In the genomic region with DNA sequence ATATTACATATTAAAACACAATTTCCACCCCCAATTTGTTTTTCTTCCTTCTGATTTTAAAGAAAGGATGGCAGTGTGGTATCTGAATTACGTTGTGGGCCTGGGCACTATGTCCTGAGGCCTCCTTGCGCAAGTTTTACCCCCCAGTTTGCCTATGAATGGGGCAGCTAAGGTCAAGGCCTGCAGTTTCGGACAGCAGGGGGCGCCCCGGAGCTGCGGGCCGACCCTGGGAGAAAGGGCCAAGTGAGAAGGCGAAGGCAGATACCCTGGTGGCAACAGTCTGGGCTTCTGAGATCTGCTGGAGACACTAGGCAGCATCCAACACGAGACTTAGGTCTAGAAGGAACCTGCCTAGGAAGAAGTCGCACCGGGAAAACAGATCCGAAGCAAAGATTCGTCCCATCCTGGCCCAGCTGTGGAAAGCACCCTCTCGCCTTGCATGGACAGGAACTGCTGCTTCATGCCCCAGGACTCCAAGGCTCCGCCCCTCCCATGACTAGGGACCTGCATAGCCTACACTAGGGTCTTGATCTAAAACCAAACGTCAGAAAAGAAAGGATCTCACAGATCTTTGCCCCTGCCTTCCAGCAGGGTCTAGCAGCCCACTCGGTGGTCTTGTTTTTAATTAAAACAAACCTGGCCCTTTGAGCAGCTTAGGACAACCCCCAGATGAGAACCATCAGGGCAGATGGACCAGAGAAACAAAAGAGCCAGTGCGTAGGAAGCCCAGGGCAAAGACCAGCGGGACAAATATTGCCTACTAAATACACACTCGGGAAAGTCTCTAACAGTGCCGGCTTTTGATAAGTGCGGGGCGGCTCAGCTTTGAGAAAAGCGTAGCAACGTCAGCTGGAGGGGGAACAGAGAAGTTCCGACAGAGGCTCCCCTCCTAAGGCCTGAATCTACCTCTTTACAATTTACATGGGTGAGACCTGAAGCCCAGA, we compare ENCODE assay signal across 9 mouse cellular contexts.
DNase-seq lines count a peak whose midpoint lies in the region; ATAC-seq and TF ChIP-seq lines count a peak whose summit lies in the region.
"Had no signal": no experiment of that assay in that cellular context is flagged by ENCODE, and none has a peak within 500 bp of the region (broad histone marks: within the 10 kb centered on the region; RNA-seq: fewer than 3 reads in every experiment).

No protein-coding gene starts in this region.

- 51% methylated on average over 26 of the region's 26 CpGs for WGBS in heart, adult 2 months

- H3K4me1 ChIP-seq in heart, adult 2 months (ENCODE audit: control insufficient read depth, insufficient read depth, low read length): peaks cover 2% of the 10 kb centered on the region

- TF ChIP-seq POLR2A in heart, adult 2 months (IDR thresholded peaks at IDR 0.05; ENCODE audit: insufficient read depth, low read depth, low read length): no peak

- no peak overlapping the region for H3K4me3 ChIP-seq in heart, adult 2 months
- H3K4me3 ChIP-seq: limb, embryonic 12.5 days had no signal

- no peaks in the 10 kb centered on the region for H3K79me2 ChIP-seq in heart, adult 2 months (replicated peaks; ENCODE audit: control insufficient read depth, insufficient read depth, low read length)

- TF ChIP-seq EP300 in heart, adult 2 months (IDR thresholded peaks at IDR 0.05; ENCODE audit: insufficient read depth, low read depth, low read length): no peak

- peak; percentile 100 for TF ChIP-seq CTCF in heart, adult 2 months (IDR thresholded peaks at IDR 0.05)

- intact Hi-C loops in heart, adult 2 months (cut with DNase I): loop anchor here (1.0 to 5.0 kb wide), 4 partner anchors 125 to 576 kb away; partner anchors contain the start of gene Tcf12

- H3K36me3 ChIP-seq in heart, adult 2 months (ENCODE audit: control insufficient read depth, insufficient read depth, low read length): no peaks in the 10 kb centered on the region
- H3K36me3 ChIP-seq: limb, embryonic 12.5 days had no signal

- H3K27ac ChIP-seq in heart, adult 2 months: no peak overlapping the region
- H3K27ac ChIP-seq: limb, embryonic 12.5 days had no signal

- H3K9ac ChIP-seq in heart, adult 2 months (ENCODE audit: low read depth, low read length): no peak overlapping the region
- H3K9ac ChIP-seq: limb, embryonic 12.5 days had no signal

- peak; percentile 64 for DNase-seq in CD4-positive helper T cell, adult 2 months (ENCODE audit: low read depth, low spot score)
- DNase-seq in NIH3T3 (ENCODE audit: low read depth): peak; percentile 65
- DNase-seq in cerebellum, postnatal 25 days: peak; percentile 70 to 84
- peak; percentile 79 to 91 for DNase-seq in heart, adult 2 months
- DNase-seq in layer of hippocampus, adult 18-20 months (ENCODE audit: low spot score in 2 of 2): peak; percentile 18 to 63
- DNase-seq in lung, postnatal 10 days: peak; percentile 85
- peak; percentile 50 to 82 for DNase-seq in spleen, adult 18-20 months

- H3K27me3 ChIP-seq in heart, adult 2 months (ENCODE audit: control insufficient read depth, insufficient read depth, low read length): no peaks in the 10 kb centered on the region
- H3K27me3 ChIP-seq: limb, embryonic 12.5 days had no signal

- no peak for ATAC-seq in activated CD4-positive, CD25-positive, alpha-beta regulatory T cell, adult 4 months
